Mouse (Mus musculus) lung, postnatal 0 days (tissue): ENCODE data around the gene Nrl. TPM values are rescaled to one million over a fixed set of nuclear protein-coding genes. Genes with fewer than 3 reads are reported as not detected.
A peak's percentile ranks its signal among the peaks of the same experiment; 100 is the strongest.

Experiments used
- ATAC-seq: fragments of 200-750 bp; cut with Nextera tagmentation; 2 replicates; pipeline ENCODE4 v1.8.0; 2017; ENCODE audit warnings: moderate library complexity
- DNase-seq: peaks from one replicate; pipeline ENCODE4 v3.0.0-alpha.2; 2016; ENCODE audit warnings: low spot score
- H3K27ac ChIP-seq: fragments of 300-500 bp; sonication (generic); 2 replicates; pipeline ENCODE4 v1.5.1; 2014; ENCODE audit warnings: antibody characterized with exemption, mild to moderate bottlenecking, low read length, mixed read lengths
- H3K27me3 ChIP-seq: fragments of 300-500 bp; sonication (generic); replicated peaks from 2 replicates; pipeline ENCODE4 v1.6.1; 2014; ENCODE audit warnings: low read length, mixed read lengths; ENCODE audit not compliant: insufficient read depth
- H3K36me3 ChIP-seq: fragments of 300-500 bp; sonication (generic); 2 replicates; pipeline ENCODE4 v1.6.1; 2014; ENCODE audit warnings: low read length, mixed read lengths; ENCODE audit not compliant: insufficient read depth
- H3K4me1 ChIP-seq: fragments of 300-500 bp; sonication (generic); 2 replicates; pipeline ENCODE4 v1.6.1; 2014; ENCODE audit warnings: antibody characterized with exemption, low read depth, low read length, mixed read lengths; ENCODE audit not compliant: insufficient read depth
- H3K4me2 ChIP-seq: fragments of 300-500 bp; sonication (generic); replicated peaks from 2 replicates; pipeline ENCODE4 v1.6.1; 2014; ENCODE audit warnings: low read depth, mild to moderate bottlenecking, low read length, moderate library complexity, mixed read lengths
- H3K4me3 ChIP-seq: fragments of 300-500 bp; sonication (generic); 2 replicates; pipeline ENCODE4 v1.5.1; 2014; ENCODE audit warnings: low read depth, low read length
- H3K9ac ChIP-seq: fragments of 300-500 bp; sonication (generic); replicated peaks from 2 replicates; pipeline ENCODE4 v1.6.1; 2014; ENCODE audit warnings: low read depth, mild to moderate bottlenecking
- H3K9me3 ChIP-seq: fragments of 300-500 bp; sonication (generic); 2 replicates; pipeline ENCODE4 v1.6.1; 2016; ENCODE audit warnings: low read length, mixed read lengths
- CTCF ChIP-seq: IDR thresholded peaks from 2 replicates; pipeline ENCODE4 v1.5.1; 2016; ENCODE audit warnings: antibody characterized with exemption, mild to moderate bottlenecking
- EP300 ChIP-seq: IDR thresholded peaks from 2 replicates; pipeline ENCODE4 v1.6.1; 2016; ENCODE audit warnings: antibody characterized with exemption, mild to moderate bottlenecking, control low read depth
- WGBS: fragments of 180-500 bp; shearing (Covaris S2); extraction: QIAGEN DNeasy Blood & Tissue Kit; methylation state at CpG from one replicate; pipeline ENCODE4 v1.1.7; 2014; 5-methylcytosine and 5-hydroxymethylcytosine counted together
- polyA plus RNA-seq: library from polyadenylated mRNA; unstranded; fragments of >200 nt; fragmentation: Nextera tagmentation; extraction: Ambion mirVana; gene quantifications from 2 replicates; pipeline ENCODE4 v1.2.1, GENCODE M21; 2015

Gene Nrl
- polyA plus RNA-seq, 1 experiment from 2014 or later, result not detected

DNA sequence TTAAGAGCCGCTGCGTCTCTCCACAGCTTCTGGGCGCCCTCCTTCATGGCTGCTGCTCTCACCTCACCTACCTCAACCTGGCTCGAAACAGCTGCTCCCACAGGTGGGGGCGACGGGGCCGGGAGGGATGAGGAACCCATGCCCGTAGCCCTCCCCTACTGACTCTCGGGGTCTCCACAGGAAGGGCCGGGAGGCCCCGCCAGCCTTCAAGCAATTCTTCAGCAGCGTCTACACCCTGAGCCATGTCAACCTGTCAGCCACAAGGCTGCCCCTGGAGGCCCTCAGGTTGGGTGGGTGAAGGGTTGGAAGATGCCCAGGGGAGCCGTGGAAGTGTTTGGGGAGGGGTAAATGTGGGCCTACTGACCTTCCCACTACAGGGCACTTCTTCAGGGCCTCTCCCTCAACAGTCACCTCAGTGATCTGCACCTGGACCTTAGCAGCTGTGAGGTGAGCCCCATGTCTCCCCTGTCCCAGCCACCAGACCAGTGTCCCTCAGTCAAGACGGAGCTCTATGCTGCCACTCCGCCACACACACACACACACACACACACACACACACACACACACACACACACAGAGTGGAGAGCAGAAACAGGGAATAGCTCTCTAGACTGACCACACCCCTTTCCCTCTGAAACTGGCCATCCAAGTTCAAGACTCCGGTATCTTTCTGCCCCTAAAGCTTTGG, 27.9 kb downstream of the Nrl start:
- Histone ChIP-seq H3K36me3 (no peaks in the 10 kb centered on the region), H3K27me3 (no peaks in the 10 kb centered on the region), H3K9ac (no peak overlapping the region), H3K4me1 (no peaks in the 10 kb centered on the region), H3K4me2 (no peak overlapping the region), H3K4me3 (no peak overlapping the region), H3K27ac (no peak overlapping the region), H3K9me3 (no peaks in the 10 kb centered on the region)
- ATAC-seq (peak; percentile 7; the same call in 1 of the 2 replicates), DNase-seq (no peak)
- TF ChIP-seq CTCF, result no peak
- no peak for TF ChIP-seq EP300
- WGBS, result 52% methylated on average over 14 of the region's 16 CpGs

DNA sequence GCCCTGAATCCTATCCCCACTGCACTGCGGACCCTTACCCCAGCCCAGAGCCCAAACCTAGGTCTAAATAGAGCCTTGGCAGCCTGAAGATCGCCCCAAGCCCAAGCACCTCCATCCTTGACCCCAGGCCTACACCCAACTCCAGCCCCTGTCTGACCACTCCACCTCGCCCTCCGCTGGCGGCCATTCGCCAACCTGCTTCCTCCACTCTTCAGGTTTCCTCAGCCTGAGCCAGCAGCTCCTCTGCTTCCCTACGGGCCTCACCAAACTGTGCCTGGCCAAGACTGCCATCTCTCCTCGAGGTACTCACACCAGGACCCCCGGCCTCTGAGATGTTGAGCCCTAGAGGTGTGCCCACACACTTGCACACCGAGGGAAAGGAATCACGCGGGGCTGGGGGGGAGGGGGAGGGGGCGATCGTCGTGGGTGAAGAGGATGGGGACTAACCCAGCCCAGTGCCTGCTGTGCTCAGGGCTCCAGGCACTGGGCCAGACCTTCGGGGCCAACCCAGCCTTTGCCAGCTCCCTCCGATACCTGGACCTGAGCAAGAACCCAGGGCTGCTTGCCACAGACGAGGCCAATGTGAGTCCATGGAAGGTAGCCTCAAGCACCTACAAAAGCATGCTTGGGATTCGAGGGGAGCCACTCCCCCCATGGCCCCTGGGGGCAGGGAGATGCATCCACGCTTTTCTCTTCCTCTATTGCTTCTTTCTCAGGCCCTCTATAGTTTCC, 29.1 kb downstream of the Nrl start:
- H3K9me3 ChIP-seq, result no peaks in the 10 kb centered on the region
- H3K4me1 ChIP-seq, result no peaks in the 10 kb centered on the region; the same call in 1 of the 2 replicates
- no peaks in the 10 kb centered on the region for H3K36me3 ChIP-seq
- WGBS, result 60% methylated on average over 17 of the region's 20 CpGs
- ATAC-seq, result no peak
- H3K4me2 ChIP-seq, result no peak overlapping the region
- H3K27me3 ChIP-seq, result 0 out of 2 replicates have a peak, but pooled peaks cover 4% of the 10 kb centered on the region
- H3K9ac ChIP-seq, result no peak overlapping the region
- no peak for DNase-seq
- no peak for TF ChIP-seq EP300
- no peak overlapping the region for H3K4me3 ChIP-seq
- H3K27ac ChIP-seq, result no peak overlapping the region

DNA sequence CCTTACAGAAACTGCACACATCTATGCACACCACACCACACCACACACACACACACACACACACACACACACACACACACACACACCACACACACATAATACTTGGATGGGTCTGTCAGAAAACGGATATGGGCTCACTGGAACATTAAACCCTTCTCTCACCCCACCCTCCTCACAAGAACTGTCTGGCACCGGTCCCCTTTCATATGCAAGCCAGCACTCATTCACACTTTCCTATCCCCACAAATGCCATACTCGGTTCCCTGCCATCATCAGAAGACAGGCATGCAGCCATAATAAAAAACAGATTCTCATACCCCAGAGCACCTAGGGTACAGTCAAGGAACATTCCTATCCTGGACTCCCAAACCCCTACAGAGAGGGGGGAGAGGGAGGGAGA, 32.7 kb downstream of the Nrl start:
- Histone ChIP-seq H3K27ac (no peak overlapping the region), H3K9ac (no peak overlapping the region), H3K4me2 (no peak overlapping the region), H3K27me3 (0 out of 2 replicates have a peak, but pooled peaks cover 4% of the 10 kb centered on the region), H3K36me3 (no peaks in the 10 kb centered on the region), H3K9me3 (no peaks in the 10 kb centered on the region), H3K4me3 (no peak overlapping the region), H3K4me1 (no peaks in the 10 kb centered on the region; the same call in 1 of the 2 replicates)
- TF ChIP-seq CTCF (no peak), EP300 (no peak)
- 28% methylated on average over 3 of the region's 3 CpGs for WGBS
- DNase-seq (no peak), ATAC-seq (no peak)

DNA sequence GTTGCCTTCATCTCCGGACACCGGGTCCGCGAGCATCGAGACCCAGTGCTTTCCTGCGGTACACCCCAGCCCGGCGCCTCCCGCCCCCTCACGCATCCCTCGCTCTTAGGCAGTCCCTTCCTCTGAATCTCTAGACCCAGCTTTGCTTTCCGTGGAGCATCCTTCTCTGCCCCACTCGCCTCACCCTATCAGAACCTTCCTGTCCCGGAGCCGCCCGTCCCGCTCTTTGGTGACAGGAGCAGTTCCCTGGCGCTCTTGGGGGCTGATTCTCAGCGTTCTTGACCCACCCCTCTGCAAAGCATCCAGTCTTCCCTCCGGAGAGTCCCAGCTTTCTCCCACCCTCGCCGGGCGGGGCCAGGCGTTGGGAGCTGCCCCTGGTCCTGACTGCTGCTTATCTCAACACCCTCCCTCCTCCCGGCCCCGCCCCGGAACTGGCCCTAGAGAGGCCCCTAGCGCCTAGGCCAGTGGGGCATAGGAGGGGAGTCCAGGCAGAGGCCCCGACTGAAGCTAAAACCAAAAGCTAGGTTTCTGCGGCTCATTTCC, 33.4 kb downstream of the Nrl start:
- peak overlapping the region; percentile 99 for H3K4me2 ChIP-seq
- 0 out of 2 replicates have a peak, but pooled peaks cover 4% of the 10 kb centered on the region for H3K27me3 ChIP-seq
- H3K36me3 ChIP-seq, result no peaks in the 10 kb centered on the region
- H3K9me3 ChIP-seq, result no peaks in the 10 kb centered on the region
- no peaks in the 10 kb centered on the region; the same call in 1 of the 2 replicates for H3K4me1 ChIP-seq
- peak overlapping the region; percentile 54 for H3K4me3 ChIP-seq
- ATAC-seq, result peak; percentile 73
- DNase-seq, result peak; percentile 45
- no peak overlapping the region for H3K27ac ChIP-seq
- no peak overlapping the region for H3K9ac ChIP-seq
- TF ChIP-seq EP300, result no peak
- no peak for TF ChIP-seq CTCF
- under 1% methylated on average over 20 of the region's 30 CpGs for WGBS

DNA sequence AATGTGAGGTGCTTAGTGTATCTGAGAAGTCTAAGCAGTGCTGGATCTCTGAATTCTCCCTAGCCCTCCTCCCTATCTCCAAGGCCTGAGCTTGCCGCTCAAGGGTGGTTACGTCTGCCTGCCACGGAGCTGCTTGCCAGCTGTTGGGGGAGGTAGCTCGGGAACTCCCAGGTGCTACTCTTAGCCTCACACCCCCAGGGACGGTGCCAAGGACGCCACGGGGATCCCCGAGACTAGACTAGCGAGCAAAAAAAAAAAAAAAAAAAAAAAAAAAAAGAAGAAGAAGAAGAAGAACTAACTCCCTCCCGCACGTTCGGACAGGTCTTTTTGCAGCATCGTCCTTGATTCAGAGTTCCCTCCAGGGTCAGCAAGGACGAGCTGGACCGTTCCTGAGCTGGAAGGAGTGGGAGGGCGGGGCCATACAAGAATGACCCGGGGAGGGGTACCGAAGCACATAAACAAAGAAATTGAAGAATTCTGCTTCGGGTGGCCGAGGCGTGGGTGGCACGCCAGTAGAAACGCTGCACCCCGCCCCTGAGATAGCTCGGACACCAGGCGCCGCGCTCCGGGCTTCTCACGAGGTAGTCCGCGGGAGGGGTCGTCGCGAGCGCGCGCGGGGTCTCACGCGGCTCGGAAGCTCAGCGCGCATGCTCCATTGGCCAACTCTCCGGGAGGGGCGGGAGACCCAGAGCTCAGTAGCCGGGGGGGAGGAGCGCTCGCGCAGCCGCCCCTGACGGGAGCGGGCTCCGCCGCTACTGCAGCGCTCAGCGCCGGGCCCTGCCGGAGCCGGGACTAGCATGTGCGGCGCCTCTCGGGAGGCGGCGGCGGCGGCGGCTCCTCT, 34.2 kb downstream of the Nrl start, which contains the start of gene Carmil3:
TSS of gene Carmil3 (plus strand) at position 291 of the 841 bp plus-strand sequence.
- ATAC-seq, result peak; percentile 78
- H3K4me1 ChIP-seq, result no peaks in the 10 kb centered on the region; the same call in 1 of the 2 replicates
- no peaks in the 10 kb centered on the region for H3K36me3 ChIP-seq
- peak; percentile 66 for DNase-seq
- TF ChIP-seq EP300, result no peak
- no peak for TF ChIP-seq CTCF
- H3K9me3 ChIP-seq, result no peaks in the 10 kb centered on the region
- peak within 1 kb of the TSS; percentile 99 for H3K4me2 ChIP-seq
- peak within 1 kb of the TSS; percentile 54 for H3K4me3 ChIP-seq
- H3K9ac ChIP-seq, result no peak within 1 kb of the TSS
- H3K27me3 ChIP-seq, result 0 out of 2 replicates have a peak, but pooled peaks cover 4% of the 10 kb centered on the region
- H3K27ac ChIP-seq, result no peak within 1 kb of the TSS
- under 1% methylated on average over 59 of the region's 68 CpGs for WGBS
